Mouse (Mus musculus) common myeloid progenitor, adult 5-6 weeks (primary cell): ENCODE measurements around the gene Jpt2. TPM values are rescaled to one million over a fixed set of nuclear protein-coding genes. Genes with fewer than 3 reads are reported as not detected.
A peak's percentile ranks its signal among the peaks of the same experiment; 100 is the strongest.

ENCODE experiments used
- ATAC-seq: replicated peaks from 2 replicates; pipeline ENCODE4 v1.8.0; 2016; ENCODE audit warnings: low read depth, mild to moderate bottlenecking, moderate TSS enrichment, inconsistent platforms; ENCODE audit not compliant: poor library complexity, severe bottlenecking
- total RNA-seq: library from RNA; stranded (forward); fragments of 200-1000, 187-1606 nt; gene quantifications from 2 replicates; pipeline ENCODE4 v1.2.3, GENCODE M21; 2017

Gene Jpt2
- total RNA-seq, 1 experiment from 2014 or later = 100 TPM

DNA sequence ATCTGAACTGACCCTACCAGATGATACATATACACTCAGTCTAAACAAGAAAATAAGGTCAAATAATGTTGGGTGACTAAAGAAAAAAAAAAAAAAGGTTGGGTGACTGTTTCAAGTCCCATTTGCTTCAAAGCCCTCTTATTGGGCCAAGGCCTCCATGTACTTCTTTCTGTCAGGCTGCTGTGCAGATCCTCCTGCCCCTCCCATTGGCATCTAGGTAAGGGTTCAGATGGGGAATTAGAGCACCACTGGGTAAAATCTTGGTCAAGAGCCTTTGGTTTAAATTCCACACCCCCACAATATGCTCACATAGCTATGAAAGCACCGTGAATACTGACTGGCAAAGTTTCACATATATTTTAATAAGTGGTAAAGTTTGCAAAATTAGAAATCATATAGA is 37.2 kb downstream of the Jpt2 start:
- ATAC-seq = no peak

DNA sequence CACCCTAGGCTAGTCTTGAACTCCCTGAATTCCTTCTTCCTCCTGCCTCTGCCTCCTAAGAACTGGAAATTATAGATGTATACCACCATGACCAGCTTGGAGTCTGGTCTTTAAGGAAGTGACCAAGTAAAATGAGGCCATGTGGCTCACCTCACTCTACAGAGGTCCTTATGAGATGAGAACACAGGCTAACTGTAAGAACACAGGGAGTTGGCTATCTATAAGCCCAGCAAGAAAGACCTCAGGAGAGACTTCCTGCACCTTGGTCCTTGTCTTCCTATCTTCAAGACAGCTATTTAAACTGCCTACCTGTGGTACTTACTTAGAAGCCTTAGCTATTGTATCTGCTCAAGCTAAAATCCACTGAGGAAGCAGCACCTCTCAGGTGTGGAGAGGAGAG is 46.5 kb downstream of the Jpt2 start:
- no peak for ATAC-seq

DNA sequence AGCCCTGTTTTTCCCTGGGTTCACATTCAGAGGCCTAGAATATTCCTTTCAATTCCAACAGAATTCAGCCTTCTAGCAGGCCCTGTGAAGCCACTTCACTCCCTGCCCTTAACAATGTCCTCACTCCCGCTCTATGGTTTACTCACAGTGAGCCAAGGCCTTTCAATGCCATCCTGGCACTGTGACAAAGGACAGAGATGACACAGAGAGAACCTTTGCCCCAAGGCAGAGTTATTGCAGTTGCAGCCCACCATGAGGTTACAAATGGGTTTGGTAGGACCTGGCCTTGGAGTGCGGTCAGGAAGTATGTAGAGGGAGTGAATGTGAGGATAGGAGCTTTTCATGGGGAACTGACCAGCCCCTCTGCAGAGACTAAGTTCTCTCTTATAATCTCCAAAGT is 52.9 kb downstream of the Jpt2 start:
- ATAC-seq = no peak

DNA sequence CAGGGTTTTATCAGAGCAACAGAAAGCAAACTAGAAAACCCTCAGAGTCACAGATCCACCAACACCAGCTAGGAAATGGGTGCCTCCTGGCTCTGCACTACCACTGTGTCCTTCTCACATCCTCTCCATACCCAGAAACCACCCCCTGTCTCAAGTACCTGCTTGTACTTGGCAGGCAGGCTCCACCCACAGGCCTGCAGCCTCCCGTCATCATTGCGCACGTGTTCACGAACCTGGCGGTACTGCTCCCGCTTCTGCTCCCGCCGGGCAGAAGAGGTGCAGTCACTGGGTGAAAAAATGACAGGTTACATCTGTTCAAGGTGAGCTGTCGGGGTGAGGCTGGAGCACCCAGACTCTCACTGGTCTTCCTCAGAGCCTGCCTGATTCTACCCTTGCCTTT is 56.7 kb downstream of the Jpt2 start:
- ATAC-seq = no peak

DNA sequence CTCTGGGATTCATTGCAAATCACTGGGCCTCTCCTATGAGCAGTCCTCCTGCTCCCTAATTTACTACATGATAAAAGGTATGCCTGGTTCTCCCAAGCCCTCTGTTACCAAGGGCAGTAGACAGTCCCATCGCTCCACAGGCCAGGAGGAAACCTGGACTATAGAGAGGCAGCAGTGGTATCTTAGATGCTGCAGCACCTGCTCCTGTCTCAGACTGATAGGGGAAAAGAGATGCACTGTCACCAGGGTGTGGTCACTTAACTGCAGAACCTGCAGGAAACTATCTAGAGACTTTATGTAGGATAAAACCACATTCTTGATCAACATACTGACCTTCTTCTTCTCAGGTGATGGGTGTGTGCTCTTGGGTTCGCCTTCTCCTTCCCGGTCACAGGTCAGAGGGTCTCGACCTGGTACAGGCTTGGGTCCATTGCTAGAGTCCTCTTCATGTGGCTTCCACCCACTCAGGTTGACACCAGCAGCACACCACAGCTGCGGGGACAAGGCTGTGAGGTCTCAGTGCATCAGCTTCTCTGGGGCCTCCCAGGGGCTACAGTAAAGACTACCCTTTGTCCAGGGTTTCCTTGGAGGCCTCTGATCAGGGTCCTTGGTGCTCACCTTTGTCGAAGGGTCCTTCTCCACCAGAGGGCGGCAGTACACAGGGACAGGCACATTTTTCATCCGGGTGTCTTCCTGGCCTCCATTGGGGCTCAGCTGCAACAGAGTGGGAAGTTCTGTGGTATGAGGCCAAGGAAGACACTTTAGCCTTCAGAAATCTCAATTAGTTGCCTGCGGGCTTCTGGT is 57.6 kb downstream of the Jpt2 start:
- peak; percentile 47 for ATAC-seq

DNA sequence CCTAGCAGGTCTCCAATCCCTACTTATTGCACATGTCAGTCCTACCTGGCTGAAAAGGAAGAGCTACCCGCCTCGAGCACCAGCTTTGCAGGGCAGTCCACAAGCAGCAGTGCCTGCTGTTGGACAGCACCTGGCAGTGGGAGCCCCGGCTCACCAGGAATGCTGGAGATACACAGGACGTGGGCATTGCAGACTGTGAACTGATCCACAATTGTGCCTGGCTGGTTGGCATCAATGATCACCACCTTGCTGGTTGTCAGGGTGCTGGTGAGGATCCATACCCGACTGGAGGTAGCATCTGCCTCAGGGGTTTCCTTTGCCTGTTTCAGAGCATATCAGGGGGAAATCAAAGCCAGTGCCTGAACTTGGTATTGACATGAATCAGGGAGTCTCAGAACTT is 58.4 kb downstream of the Jpt2 start:
- no peak for ATAC-seq

DNA sequence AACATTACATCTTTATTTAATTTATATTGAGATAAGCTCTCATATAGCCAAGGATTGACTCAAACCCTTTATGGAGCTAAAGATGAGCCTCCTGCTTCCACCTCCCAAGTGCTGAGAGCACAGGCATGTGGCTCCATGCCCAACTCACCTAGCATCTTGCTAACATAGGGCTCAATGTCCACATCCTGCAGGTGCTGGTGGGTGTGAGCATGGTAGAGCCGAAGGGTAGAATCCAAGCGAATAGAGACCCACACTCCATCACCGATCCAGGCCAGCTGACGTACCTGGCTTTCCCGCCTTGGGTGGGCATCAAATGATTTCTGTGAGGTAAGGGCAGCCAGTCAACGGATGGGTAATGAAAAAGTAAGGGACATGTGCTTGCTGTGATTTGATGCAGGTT is 60.5 kb downstream of the Jpt2 start:
- ATAC-seq = no peak

DNA sequence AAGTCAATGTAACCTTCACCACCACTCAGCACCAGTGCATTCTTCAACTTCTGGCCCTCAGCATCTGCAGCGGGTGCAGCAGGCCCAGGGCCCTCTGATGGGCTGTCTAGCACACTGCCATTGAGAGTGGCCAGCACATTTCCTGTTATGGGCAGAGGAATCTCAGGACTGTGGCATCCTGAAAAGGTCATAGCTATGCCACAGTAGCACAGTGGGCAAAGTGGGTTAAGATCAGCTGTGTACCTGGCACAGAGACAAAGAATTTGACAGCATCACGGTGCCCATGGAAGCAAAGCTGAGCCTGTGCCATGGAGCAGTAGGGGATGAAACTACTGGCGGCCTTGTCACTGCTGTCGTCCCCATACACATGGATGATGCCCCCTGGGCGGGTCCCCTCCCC is 61.3 kb downstream of the Jpt2 start:
- ATAC-seq = no peak

DNA sequence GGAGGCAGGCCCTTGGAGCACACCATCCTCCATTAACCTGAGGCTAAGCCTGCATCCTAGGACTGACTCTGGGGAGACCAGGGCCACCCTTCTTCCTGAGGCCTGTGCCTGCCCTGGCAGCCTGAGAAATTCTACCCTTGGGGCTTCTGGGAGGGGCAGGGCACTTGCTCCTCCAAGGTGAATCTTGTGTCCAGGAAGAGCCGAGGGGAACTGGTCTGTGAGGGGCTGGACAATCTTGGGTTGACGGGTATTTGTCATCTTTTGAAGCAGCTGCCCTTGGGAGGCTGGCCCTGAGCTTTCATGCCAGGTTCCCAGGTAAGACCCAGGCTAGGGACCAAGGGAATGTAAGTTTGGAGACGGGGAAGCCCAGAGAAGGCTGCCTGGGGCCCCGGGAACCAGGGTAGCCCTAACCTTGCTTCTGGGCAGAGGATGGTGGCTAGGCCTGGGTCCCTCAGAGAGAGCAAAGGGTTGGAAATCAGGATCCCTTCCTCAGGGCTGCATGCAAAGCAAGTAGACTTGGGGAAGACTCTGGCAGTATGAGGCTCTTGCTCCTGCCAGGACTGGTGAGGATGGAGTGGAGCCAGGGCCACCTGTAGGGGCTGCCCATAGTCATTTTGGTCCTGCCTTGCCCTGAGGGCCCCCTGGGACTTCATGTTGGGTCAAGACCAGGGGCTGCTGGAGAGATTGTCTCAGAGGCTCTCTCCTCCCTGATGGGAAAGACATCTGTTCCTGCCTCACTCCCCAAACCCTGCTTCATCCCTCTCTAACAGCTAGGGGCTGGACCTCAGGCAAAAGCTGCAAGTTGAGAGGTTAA is 62.2 kb downstream of the Jpt2 start:
- ATAC-seq = no peak

DNA sequence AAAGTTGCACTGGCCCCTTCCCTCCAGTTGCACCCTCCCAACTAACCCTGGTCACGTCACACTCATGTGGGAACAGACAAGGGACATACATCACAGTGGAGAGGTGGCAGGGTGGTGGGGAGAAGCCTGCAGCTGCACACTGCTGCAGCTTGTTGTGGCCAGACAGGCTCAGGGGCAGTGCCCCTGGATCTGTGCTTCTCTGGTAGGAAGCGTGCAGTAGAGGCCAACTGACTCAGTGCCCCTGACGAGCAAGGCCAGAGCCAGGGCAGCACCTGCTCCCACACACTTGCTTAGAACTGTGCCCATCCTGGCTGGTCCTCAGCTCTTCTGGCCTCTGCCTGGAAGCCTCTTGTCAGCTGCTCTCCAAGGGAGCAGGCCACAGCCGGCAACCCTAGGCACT is 62.9 kb downstream of the Jpt2 start:
- ATAC-seq = no peak

DNA sequence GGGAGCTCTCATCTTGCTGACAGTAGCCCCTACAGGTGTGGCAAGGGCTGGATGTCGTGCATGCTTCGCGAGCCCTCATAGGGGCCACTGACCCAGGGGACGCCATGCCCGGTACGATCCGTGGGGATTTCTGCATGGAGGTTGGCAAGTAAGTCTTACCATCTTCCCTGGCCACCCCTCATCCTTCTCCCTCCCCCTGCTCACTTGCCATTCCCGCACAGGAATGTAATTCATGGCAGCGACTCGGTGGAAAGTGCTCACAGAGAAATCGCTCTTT is 63.6 kb downstream of the Jpt2 start:
- no peak for ATAC-seq

DNA sequence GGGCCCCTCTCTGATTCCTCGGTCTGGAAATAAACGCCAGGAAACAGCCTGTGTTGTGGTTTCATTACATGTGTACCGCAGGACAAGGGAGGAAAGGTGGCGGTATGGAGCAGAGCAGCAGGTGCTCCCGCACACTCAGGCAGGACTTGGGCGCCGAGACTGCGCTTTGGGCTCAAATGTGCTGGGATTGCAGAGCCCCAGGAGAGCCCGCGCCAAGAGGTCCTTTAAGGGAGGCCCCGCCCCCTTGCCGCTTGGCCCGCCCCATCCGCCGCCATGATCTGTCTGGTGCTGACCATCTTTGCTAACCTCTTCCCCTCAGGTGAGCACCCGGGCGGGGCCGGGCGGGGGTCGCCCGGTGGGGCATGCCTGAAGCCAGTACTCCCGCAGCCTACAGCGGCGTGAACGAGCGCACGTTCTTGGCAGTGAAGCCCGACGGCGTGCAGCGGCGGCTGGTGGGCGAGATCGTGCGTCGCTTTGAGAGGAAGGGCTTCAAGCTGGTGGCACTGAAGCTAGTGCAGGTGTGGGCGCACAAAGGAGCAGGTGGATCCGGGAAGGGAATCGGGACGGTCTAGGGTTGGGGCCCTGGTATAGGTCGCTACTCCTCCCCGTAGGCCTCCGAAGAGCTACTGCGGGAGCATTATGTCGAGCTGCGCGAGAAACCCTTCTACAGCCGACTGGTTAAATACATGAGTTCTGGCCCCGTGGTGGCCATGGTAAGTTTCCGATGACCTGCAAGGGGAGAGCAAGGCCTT is 64.1 kb downstream of the Jpt2 start, which contains the start of gene Nme3:
Gene Nme3 (plus strand): TSS at position 260 of the 752 bp plus-strand sequence.
- peak; percentile 45 for ATAC-seq

DNA sequence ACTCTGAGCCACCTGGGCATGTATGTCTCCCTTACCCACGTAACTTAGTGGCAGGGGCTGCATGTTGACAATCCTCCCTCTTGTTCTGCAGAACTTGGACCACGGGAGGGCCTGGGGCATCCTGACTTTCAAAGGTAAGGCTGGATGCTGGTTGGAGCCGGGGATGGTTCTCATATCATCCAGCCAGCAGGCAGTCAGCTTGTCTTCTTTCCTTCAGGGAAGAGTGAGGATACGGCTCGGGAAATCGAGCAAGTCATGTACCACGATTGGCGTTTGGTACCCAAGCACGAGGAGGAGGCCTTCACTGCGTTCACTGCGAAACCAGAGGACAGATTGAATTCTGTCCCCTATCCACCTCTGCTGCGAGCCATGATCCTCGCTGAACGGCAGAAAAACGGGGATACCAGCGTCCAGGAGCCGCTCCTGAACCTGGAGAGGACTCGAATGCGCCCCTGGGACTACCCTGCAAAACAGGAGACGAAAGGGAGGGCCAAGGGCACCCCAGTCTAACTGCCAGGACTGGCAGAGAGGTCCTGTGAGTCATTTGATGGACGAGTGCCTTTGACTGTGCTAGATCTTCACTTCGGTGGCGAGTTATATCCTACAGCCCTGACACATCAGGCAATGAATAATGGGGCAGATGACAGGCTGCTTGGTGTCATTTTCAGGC is 64.8 kb downstream of the Jpt2 start:
- peak; percentile 4; the same call in 1 of the 2 replicates for ATAC-seq

DNA sequence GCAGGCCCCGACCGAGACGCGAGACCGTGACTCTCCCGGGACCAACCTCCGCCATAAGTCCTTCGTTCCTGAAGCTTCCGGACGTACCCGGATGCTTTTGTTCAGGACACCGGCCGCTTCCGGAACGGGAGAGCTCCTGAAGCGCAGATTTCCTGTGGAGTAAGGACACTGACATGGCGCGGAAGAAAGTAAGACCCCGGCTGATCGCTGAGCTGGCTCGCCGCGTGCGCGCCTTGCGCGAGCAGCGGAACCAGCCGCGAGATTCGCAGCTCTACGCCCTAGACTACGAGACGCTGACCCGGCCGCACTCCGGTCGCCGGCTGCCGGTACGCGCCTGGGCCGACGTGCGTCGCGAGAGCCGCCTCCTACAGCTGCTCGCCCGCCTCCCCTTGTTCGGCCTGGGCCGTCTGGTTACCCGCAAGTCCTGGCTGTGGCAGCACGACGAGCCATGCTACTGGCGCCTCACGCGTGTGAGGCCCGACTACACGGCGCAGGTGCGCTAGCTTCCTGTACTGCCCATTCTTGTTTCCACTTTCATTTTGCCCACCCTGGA is 65.4 kb downstream of the Jpt2 start, which contains the start of the genes Eme2 and Mrps34:
Gene Eme2 (minus strand): TSS at position 93 of the 553 bp plus-strand sequence.
Gene Mrps34 (plus strand): TSS at position 122 of the 553 bp plus-strand sequence.
- peak; percentile 73 for ATAC-seq

DNA sequence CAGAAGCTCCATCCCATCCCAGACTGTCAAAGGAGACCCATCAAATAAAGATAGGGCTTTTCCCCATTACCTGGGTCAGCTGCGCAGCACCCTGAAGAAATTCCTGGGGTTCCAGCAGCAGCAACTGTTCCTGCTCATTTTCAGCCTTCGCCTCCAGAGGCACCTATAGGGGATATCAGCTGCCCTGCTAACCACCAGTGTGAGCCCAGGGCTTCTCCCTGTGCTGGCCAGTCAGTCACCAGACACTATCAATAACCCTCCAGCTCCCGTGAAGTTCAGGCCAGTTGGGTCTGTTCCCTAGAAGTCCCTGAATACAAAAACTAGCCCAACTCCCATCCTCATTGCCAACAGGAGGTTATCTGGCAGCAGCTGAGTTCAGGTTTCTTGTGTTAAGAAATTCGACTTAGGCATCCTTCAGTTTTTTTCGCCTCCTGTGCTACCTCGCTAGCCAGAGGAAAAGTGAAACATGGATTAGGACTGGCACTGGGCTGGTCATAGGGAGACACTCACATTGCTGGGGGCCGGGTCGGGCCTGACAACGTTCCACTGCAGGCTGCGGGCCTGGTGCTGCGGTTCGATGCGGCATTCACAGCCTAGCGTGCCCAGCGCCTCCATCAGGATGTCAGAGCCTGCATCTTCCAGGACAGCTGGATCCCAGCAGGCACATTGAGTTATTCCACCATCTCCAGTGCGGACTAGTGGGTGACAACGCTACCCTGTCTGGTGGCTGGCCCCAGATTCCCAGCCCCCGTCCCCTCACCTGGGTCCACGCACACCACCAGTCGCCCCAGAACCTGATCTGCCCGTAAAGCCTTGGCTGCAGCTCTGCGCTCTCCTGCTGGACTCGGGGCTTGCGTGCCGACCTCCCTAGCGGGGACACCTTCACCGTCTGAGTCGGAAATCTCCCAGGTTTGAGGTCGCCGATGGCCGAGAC is 66.2 kb downstream of the Jpt2 start:
- ATAC-seq = peak; percentile 8; the same call in 1 of the 2 replicates

DNA sequence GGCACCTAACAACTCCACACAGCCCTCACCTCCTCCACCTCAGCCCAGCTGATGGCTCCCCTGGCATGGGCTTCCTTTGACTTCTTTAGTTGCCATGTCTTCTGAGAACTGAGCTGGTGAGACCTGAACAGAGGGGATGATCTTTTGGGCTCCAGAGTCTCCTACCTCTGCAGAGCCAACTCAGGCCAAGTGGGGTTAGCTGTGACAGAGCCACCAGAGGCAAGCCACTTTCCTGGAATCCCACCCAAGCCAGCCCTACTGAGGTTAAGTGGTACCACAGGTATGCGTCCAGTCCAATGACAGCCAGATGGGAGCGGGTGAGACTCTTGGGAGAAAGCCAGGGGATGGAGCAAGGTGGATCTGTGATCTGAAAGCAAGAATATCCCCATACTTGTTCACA is 67.2 kb downstream of the Jpt2 start:
- no peak for ATAC-seq

DNA sequence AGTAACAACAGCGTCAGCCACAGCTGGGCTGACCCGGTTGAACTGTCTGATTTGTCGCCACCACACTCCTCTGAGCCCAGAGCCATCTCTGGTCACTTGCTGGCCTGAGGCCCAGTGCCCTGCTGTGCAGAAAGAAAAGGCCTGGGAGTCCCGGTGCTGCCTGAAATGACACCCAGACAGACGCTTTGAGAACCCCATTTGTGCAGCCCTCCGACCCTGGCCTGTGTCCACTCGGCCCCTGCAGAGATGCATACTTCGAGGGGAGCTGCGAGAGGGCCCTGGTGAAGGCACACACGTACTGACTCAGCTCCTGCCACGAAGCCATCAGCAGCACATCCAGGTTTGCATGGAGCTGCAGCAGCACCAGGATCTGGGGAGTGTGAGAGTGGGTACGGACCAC is 67.7 kb downstream of the Jpt2 start:
- no peak for ATAC-seq

DNA sequence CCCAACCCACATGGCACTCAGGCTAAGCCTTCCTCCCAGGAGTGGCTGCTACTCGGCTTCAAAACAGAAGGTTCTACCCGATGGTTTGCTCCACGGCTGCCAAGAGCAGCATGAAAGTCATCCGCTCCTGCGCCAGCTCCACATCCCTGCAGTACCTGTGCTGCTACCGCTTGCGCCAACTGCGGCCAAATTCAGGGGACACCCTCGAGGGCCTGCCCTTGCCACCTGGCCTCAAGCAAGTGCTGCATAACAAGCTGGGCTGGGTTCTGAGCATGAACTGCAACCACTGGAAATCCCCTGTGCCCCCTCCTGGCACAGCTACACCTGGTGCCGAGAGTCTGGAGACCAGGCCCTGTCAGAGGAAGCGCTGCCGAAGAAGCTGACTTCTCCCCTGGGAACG is 69.2 kb downstream of the Jpt2 start:
- ATAC-seq = no peak
